Mouse (Mus musculus): ENCODE measurements around the gene Tfap2b.

DNA sequence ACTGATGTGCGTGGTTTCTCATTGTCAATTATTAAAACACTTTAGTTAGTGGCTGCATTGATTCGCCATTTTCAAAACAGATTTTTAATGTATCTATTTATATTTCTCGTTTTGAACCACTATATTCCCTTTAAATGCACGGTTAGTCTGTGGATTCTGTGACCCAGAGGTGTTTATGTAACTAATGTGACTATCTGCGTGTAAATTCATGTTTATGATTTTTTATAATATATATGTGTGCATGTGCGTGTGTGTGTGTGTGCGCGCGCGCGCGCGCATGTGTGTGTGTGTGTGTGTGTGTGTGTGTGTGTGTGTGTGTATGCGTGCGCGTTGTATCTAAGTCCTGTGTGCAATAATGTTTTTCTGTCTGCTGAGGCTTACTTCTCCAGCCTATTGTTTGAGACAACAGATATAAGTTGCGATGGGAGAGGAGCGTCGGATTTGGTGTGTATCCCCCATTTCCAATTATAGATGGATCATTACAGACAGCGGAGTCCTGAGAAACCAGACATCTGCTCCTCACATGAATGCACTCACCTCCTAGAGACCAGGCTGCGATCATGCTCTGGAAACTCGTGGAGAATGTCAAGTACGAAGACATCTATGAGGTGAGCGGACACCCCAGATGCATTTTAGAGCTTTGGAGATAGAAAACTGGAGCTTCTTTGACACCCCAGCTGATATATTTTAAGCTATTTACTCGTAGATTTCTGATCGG is at the start of gene Tfap2b:
- TF ChIP-seq CTCF (IDR thresholded peaks at IDR 0.05; ENCODE audit: insufficient read depth, low read depth, low read length) (no peak), POLR2A (IDR thresholded peaks at IDR 0.05; ENCODE audit: insufficient read depth, low read depth, low read length) (no peak)

Measured in olfactory bulb, adult 2 months (tissue).